Mouse (Mus musculus) testis, adult 2 months (tissue): Measurements from ENCODE around the gene Rexo1.

Experiments used
- CTCF ChIP-seq: fragments of 200-500 bp; IDR thresholded peaks from 2 replicates; pipeline ENCODE4 v1.5.1; 2012; ENCODE audit warnings: low read depth, mild to moderate bottlenecking, inconsistent platforms, low read length, moderate library complexity; ENCODE audit not compliant: control insufficient read depth, insufficient read depth, insufficient replicate concordance
- POLR2A ChIP-seq: fragments of 200-500 bp; IDR thresholded peaks from 2 replicates; pipeline ENCODE4 v1.6.1; 2012; ENCODE audit warnings: low read depth, mild to moderate bottlenecking, inconsistent platforms, low read length, moderate library complexity; ENCODE audit not compliant: control insufficient read depth

GRCm38 (mm10) chr10:80496421-80496820 is 64.9 kb downstream of the Rexo1 start:
- no peak for TF ChIP-seq POLR2A
- no peak for TF ChIP-seq CTCF
